In genomic region chr5:124230461-124230860, GRCm38 (mm10) we compare ENCODE assay signal across 19 mouse cellular contexts. TPM values are rescaled to one million over a fixed set of nuclear protein-coding genes. Genes with fewer than 3 reads are reported as not detected.
DNase-seq lines count a peak whose midpoint lies in the region; ATAC-seq and TF ChIP-seq lines count a peak whose summit lies in the region.
"Had no signal": no experiment of that assay in that cellular context is flagged by ENCODE, and none has a peak within 500 bp of the region (broad histone marks: within the 10 kb centered on the region; RNA-seq: fewer than 3 reads in every experiment).

No protein-coding gene starts in this region.

- WGBS in heart, embryonic 16.5 days, result 82% methylated on average over 9 of the region's 9 CpGs
- 29% methylated on average over 9 of the region's 9 CpGs for WGBS in thymus, adult 2 months

- H3K9me3 ChIP-seq in heart, embryonic 16.5 days (replicated peaks; ENCODE audit: control insufficient read depth, low read length), result no peaks in the 10 kb centered on the region
- H3K9me3 ChIP-seq in megakaryocyte, embryonic 14.5 days, result no peaks in the 10 kb centered on the region
- H3K9me3 ChIP-seq: embryonic facial prominence, embryonic 12.5 days; forebrain, embryonic 15.5 days; heart, embryonic 13.5 days had no signal

- H3K27ac ChIP-seq in heart, embryonic 16.5 days (ENCODE audit: low read length), result no peak overlapping the region; the same call in none of the 2 replicates
- peak overlapping the region; percentile 30 for H3K27ac ChIP-seq in thymus, adult 2 months (ENCODE audit: control insufficient read depth, insufficient read depth, low read length)
- H3K27ac ChIP-seq: embryonic facial prominence, embryonic 12.5 days; forebrain, embryonic 15.5 days; heart, embryonic 13.5 days; hindbrain, postnatal 0 days had no signal

- no peak overlapping the region for H3K4me3 ChIP-seq in heart, embryonic 16.5 days (ENCODE audit: low read length)
- peak overlapping the region; percentile 38 for H3K4me3 ChIP-seq in megakaryocyte, embryonic 14.5 days (replicated peaks)
- no peak overlapping the region for H3K4me3 ChIP-seq in thymus, adult 2 months (ENCODE audit: control insufficient read depth, insufficient read depth, low read length)
- H3K4me3 ChIP-seq: embryonic facial prominence, embryonic 12.5 days; forebrain, embryonic 15.5 days; heart, embryonic 13.5 days had no signal

- H3K27me3 ChIP-seq in heart, embryonic 16.5 days (ENCODE audit: control insufficient read depth, insufficient read depth, low read length), result no peaks in the 10 kb centered on the region
- H3K27me3 ChIP-seq in megakaryocyte, embryonic 14.5 days (replicated peaks), result no peaks in the 10 kb centered on the region
- H3K27me3 ChIP-seq in thymus, adult 2 months (ENCODE audit: control insufficient read depth, insufficient read depth, low read length), result no peaks in the 10 kb centered on the region
- H3K27me3 ChIP-seq: embryonic facial prominence, embryonic 12.5 days; forebrain, embryonic 15.5 days; heart, embryonic 13.5 days had no signal

- no peak for DNase-seq in heart, postnatal 14 days
- DNase-seq in thymus, adult 2 months, result no peak
- no peak for DNase-seq in thymus, adult 18-20 months
- DNase-seq in thymus, postnatal 4 days, result peak; percentile 63
- no peak for DNase-seq in ovary, postnatal 14 days (ENCODE audit: low spot score)
- DNase-seq: adrenal gland, postnatal 14 days; cerebellum, adult 11-12 months; cerebellum, adult 9-10 months; cerebellum, postnatal 25 days; gastrocnemius, postnatal 36 days; heart, adult 11 months had no signal

- H3K4me2 ChIP-seq in heart, embryonic 16.5 days (ENCODE audit: low read depth, low read length), result no peak overlapping the region
- H3K4me2 ChIP-seq: embryonic facial prominence, embryonic 12.5 days; forebrain, embryonic 15.5 days; heart, embryonic 13.5 days had no signal

- no peak for TF ChIP-seq CTCF in thymus, adult 2 months (IDR thresholded peaks at IDR 0.05; ENCODE audit: borderline replicate concordance, control insufficient read depth, extremely low read depth, insufficient read depth, low read length, poor library complexity)

- intact Hi-C loops in heart, postnatal 14 days (cut with DNase I), result no loop called here

- TF ChIP-seq POLR2A in thymus, adult 2 months (IDR thresholded peaks at IDR 0.05; ENCODE audit: control insufficient read depth, extremely low read depth, insufficient read depth, low read length, poor library complexity), result no peak

- peaks cover 61% of the 10 kb centered on the region for H3K4me1 ChIP-seq in heart, embryonic 16.5 days (ENCODE audit: control insufficient read depth, insufficient read depth, low read length)
- peaks cover 81% of the 10 kb centered on the region for H3K4me1 ChIP-seq in megakaryocyte, embryonic 14.5 days
- H3K4me1 ChIP-seq in thymus, adult 2 months (replicated peaks; ENCODE audit: control insufficient read depth, insufficient read depth, low read length), result peaks cover 74% of the 10 kb centered on the region

- no peak for ATAC-seq in heart, embryonic 16.5 days (replicated peaks; ENCODE audit: extremely low read depth, insufficient read depth, low FRiP score)
- no peak for ATAC-seq in megakaryocyte, adult 5-6 weeks (ENCODE audit: poor library complexity, severe bottlenecking)
- ATAC-seq: activated CD4-positive, CD25-positive, alpha-beta regulatory T cell, adult 4 months; forebrain, embryonic 15.5 days; hindbrain, postnatal 0 days had no signal

- peak overlapping the region; percentile 28; the same call in 1 of the 2 replicates for H3K9ac ChIP-seq in heart, embryonic 16.5 days (ENCODE audit: low read length)
- H3K9ac ChIP-seq: embryonic facial prominence, embryonic 12.5 days; forebrain, embryonic 15.5 days; heart, embryonic 13.5 days had no signal

- no peaks in the 10 kb centered on the region for H3K36me3 ChIP-seq in heart, embryonic 16.5 days (ENCODE audit: control insufficient read depth, insufficient read depth)
- H3K36me3 ChIP-seq in megakaryocyte, embryonic 14.5 days (replicated peaks; ENCODE audit: low read length), result peaks cover 58% of the 10 kb centered on the region
- H3K36me3 ChIP-seq in thymus, adult 2 months (ENCODE audit: control insufficient read depth, insufficient read depth, low read length), result no peaks in the 10 kb centered on the region
- H3K36me3 ChIP-seq: embryonic facial prominence, embryonic 12.5 days; forebrain, embryonic 15.5 days; heart, embryonic 13.5 days had no signal

RNA-seq across cellular contexts. Expression of gene Pitpnm2, which starts 19.1 kb away (rescaled TPM):
- 6.9 and 7.3 TPM in 2 replicates for polyA plus RNA-seq in heart, embryonic 16.5 days (2015; fragmentation: Nextera tagmentation; extraction: Ambion mirVana)
- 10 to 100 TPM; 47.9 to 52.4 TPM for total RNA-seq in heart, postnatal 14 days (2021)
- 30.1 and 45.3 TPM in 2 replicates for polyA plus RNA-seq in megakaryocyte, embryonic 14.5 days (2012; ENCODE audit: insufficient read depth, low replicate concordance)
- 3.3 and 3.5 TPM in 2 replicates for total RNA-seq in megakaryocyte, adult 5-6 weeks (2015)
- 1.2 and 7.6 TPM in 2 replicates for total RNA-seq in megakaryocyte, adult 5-6 weeks (2017)
- polyA plus RNA-seq in thymus, adult 2 months (2012; rRNA removed), result 279 and 356 TPM in 2 replicates
